Mouse (Mus musculus): ENCODE results near the gene Prrt4. TPM values are rescaled to one million over a fixed set of nuclear protein-coding genes. Genes with fewer than 3 reads are reported as not detected.

Gene Prrt4
- polyA plus RNA-seq, 1 experiment from 2014 or later, result 1.9 TPM

DNA sequence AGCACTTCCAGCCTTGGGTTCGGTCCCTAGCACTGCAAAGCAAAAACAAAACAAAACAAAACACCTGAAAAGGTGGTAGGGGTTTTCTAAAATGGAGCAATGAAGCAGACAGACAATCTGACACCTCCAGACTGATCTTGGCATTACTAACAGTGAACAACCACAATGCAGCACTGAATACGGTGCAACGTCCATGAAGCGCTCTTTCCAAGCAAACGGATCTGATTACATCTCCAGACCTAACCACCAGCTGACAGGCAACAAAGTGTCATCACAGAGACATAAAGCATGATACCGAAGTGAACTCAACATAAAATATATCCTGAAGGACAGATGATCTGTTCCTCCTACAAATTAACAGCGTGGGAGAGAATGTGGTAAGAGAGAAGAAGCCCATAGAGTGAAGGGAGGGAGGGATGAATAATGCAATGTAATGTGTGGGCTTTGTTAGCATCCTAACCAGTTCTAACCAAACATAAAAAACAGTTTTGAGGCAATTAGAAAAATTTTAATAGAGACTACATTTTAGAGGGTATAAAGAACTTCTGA is 52.4 kb downstream of the Prrt4 start:
- DNase-seq (ENCODE audit: low spot score), result no peak
- H3K4me3 ChIP-seq, result no peak overlapping the region
- no peaks in the 10 kb centered on the region for H3K27me3 ChIP-seq (replicated peaks; ENCODE audit: low read depth, poor library complexity, severe bottlenecking)
- WGBS, result 92% methylated on average over 7 of the region's 7 CpGs
- no peak overlapping the region for H3K27ac ChIP-seq (replicated peaks)
- H3K9me3 ChIP-seq, result no peaks in the 10 kb centered on the region
- peaks cover 98% of the 10 kb centered on the region for H3K36me3 ChIP-seq (replicated peaks)
- peaks cover 9% of the 10 kb centered on the region; the same call in 1 of the 2 replicates for H3K4me1 ChIP-seq

DNA sequence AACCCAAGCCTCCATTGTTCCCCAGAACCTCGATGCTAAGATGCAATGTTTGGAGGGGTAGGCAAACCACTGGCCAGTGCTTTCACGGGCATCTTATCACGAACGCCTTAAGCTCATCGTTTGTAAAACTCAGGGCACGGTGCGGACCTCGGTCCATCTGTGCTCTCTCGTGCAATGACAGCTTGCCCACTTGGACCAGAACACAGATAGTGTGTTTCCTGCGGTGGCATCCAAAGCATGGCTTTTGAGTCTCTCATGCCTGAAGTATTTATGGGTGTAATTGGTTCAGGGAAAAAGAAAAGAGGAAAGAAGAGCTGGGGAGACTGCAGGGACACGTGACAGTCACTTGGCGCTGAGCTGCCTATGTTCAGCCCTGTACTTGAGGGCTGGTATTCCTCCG is 59.4 kb downstream of the Prrt4 start:
- Histone ChIP-seq H3K4me3 (no peak overlapping the region), H3K9me3 (no peaks in the 10 kb centered on the region), H3K27me3 (replicated peaks; ENCODE audit: low read depth, poor library complexity, severe bottlenecking) (no peaks in the 10 kb centered on the region), H3K4me1 (peaks cover 9% of the 10 kb centered on the region), H3K36me3 (replicated peaks) (peaks cover 28% of the 10 kb centered on the region), H3K27ac (replicated peaks) (no peak overlapping the region)
- DNase-seq (ENCODE audit: low spot score), result no peak
- WGBS, result 89% methylated on average over 13 of the region's 13 CpGs

Small RNA genes within 50 kb of the gene (microRNA-seq; reads per million reads assigned to microRNA genes)
- not detected for gene Gm24303

Other genes with a start within 250 kb of the Prrt4 start
- gene Lep, start 119.4 kb downstream of the Prrt4 start, polyA plus RNA-seq (2016; fragmentation: Nextera tagmentation; extraction: Ambion mirVana), result not detected in 2 replicates
- 53.9 and 60.6 TPM in 2 replicates for gene Rbm28, start 14.6 kb downstream of the Prrt4 start, polyA plus RNA-seq (2016; fragmentation: Nextera tagmentation; extraction: Ambion mirVana)
- gene Impdh1, start 36.8 kb upstream of the Prrt4 start, polyA plus RNA-seq (2016; fragmentation: Nextera tagmentation; extraction: Ambion mirVana), result 44.7 and 50.2 TPM in 2 replicates
- 35.3 and 39.9 TPM in 2 replicates for gene Hilpda, start 92.9 kb upstream of the Prrt4 start, polyA plus RNA-seq (2016; fragmentation: Nextera tagmentation; extraction: Ambion mirVana)
- 0.25 and 0.34 TPM in 2 replicates for gene Fam71f2, start 100.0 kb upstream of the Prrt4 start, polyA plus RNA-seq (2016; fragmentation: Nextera tagmentation; extraction: Ambion mirVana)
- gene Fam71f1, start 139.6 kb upstream of the Prrt4 start, polyA plus RNA-seq (2016; fragmentation: Nextera tagmentation; extraction: Ambion mirVana), result not detected in 2 replicates
- gene Calu, start 168.5 kb upstream of the Prrt4 start, polyA plus RNA-seq (2016; fragmentation: Nextera tagmentation; extraction: Ambion mirVana), result 228 and 237 TPM in 2 replicates
- 0.25 and 0.40 TPM in 2 replicates for gene Opn1sw, start 208.9 kb upstream of the Prrt4 start, polyA plus RNA-seq (2016; fragmentation: Nextera tagmentation; extraction: Ambion mirVana)
- gene Ccdc136, start 216.7 kb upstream of the Prrt4 start, polyA plus RNA-seq (2016; fragmentation: Nextera tagmentation; extraction: Ambion mirVana), result 18.6 and 23.1 TPM in 2 replicates